ENCODE assay signal across 22 mouse cellular contexts in the genomic region with DNA sequence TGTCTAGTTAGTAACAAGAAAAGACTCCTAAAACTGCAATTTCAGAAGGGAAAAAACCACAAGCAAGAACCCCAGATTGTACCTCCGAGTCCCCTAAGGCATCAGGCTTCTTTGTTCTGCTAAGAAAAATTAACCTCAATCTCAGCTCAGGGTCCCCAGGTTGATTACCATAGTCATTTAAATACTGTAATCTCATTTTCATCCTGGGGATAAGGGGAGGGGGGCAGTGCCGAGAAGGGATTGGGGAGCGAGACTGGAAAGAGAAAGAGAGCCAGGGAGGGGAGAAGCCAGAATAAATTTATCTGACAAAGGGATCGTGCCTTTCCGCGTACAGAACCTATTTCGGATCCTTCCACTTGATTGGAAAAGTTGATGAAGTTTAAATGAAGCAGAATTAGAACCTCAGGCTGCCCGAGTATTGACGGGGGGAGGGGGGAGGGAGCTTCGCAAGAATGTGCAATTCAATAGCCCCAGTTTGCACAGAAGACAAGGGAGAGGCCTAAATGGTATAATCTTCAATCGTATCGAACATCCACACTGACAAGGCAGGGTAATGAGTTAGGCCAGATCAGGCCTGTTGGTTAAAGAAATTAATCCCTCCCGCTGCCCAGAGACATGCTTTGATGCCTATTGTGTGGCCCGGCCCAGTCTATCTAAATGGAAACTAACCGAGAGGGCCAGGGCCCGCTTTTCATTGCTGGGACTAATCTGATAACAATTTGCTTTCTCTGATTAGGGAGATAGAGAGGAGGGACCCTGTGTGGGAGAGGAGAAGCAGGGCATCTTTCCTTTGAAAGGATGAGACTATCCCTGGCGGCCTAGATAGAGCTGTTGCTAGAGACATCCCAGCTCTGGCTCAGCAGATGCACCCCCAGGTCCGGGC. TPM values are rescaled to one million over a fixed set of nuclear protein-coding genes. Genes with fewer than 3 reads are reported as not detected.
DNase-seq lines count a peak whose midpoint lies in the region; ATAC-seq and TF ChIP-seq lines count a peak whose summit lies in the region.
"Had no signal": no experiment of that assay in that cellular context is flagged by ENCODE, and none has a peak within 500 bp of the region (broad histone marks: within the 10 kb centered on the region; RNA-seq: fewer than 3 reads in every experiment).

No protein-coding gene starts in this region.

- no peaks in the 10 kb centered on the region for H3K36me3 ChIP-seq in hindbrain, embryonic 10.5 days
- H3K36me3 ChIP-seq in hindbrain, postnatal 0 days (ENCODE audit: insufficient read depth, low read length): no peaks in the 10 kb centered on the region
- no peaks in the 10 kb centered on the region for H3K36me3 ChIP-seq in hindbrain, embryonic 15.5 days
- H3K36me3 ChIP-seq in midbrain, embryonic 15.5 days (replicated peaks): no peaks in the 10 kb centered on the region
- H3K36me3 ChIP-seq: embryonic facial prominence, embryonic 13.5 days; limb, embryonic 13.5 days; liver, embryonic 13.5 days had no signal

- peak overlapping the region; percentile 35 for H3K27ac ChIP-seq in hindbrain, embryonic 10.5 days
- H3K27ac ChIP-seq in hindbrain, postnatal 0 days: no peak overlapping the region
- H3K27ac ChIP-seq in hindbrain, embryonic 15.5 days (replicated peaks): no peak overlapping the region
- peak overlapping the region; percentile 66 for H3K27ac ChIP-seq in midbrain, embryonic 15.5 days
- H3K27ac ChIP-seq: embryonic facial prominence, embryonic 13.5 days; limb, embryonic 13.5 days; liver, embryonic 13.5 days had no signal

- ATAC-seq in hindbrain, postnatal 0 days: no peak
- ATAC-seq in hindbrain, embryonic 15.5 days (ENCODE audit: low FRiP score, low read depth): 0 out of 2 replicates have a peak, but pooled peaks have one; percentile 23
- ATAC-seq in midbrain, embryonic 15.5 days (replicated peaks): peak; percentile 33; the same call in 1 of the 2 replicates
- ATAC-seq: intestine, postnatal 0 days had no signal

- peaks cover 39% of the 10 kb centered on the region for H3K4me1 ChIP-seq in hindbrain, embryonic 10.5 days (replicated peaks)
- H3K4me1 ChIP-seq in hindbrain, postnatal 0 days (ENCODE audit: insufficient read depth, low read length): no peaks in the 10 kb centered on the region
- peaks cover 7% of the 10 kb centered on the region for H3K4me1 ChIP-seq in hindbrain, embryonic 15.5 days (replicated peaks)
- peaks cover 29% of the 10 kb centered on the region for H3K4me1 ChIP-seq in midbrain, embryonic 15.5 days
- H3K4me1 ChIP-seq: limb, embryonic 13.5 days; liver, embryonic 13.5 days had no signal

- TF ChIP-seq CTCF in hindbrain, postnatal 0 days (IDR thresholded peaks at IDR 0.05; ENCODE audit: low read depth): no peak

- no peak overlapping the region for H3K9ac ChIP-seq in hindbrain, postnatal 0 days (replicated peaks; ENCODE audit: low read length)
- H3K9ac ChIP-seq in hindbrain, embryonic 15.5 days: no peak overlapping the region
- H3K9ac ChIP-seq in midbrain, embryonic 15.5 days: no peak overlapping the region
- H3K9ac ChIP-seq: embryonic facial prominence, embryonic 13.5 days; limb, embryonic 13.5 days; liver, embryonic 13.5 days; lung, embryonic 14.5 days had no signal

- H3K4me2 ChIP-seq in hindbrain, postnatal 0 days (ENCODE audit: low read depth, low read length): no peak overlapping the region
- H3K4me2 ChIP-seq in hindbrain, embryonic 15.5 days: no peak overlapping the region
- H3K4me2 ChIP-seq in midbrain, embryonic 15.5 days: no peak overlapping the region
- H3K4me2 ChIP-seq: embryonic facial prominence, embryonic 13.5 days; limb, embryonic 13.5 days; liver, embryonic 13.5 days; lung, embryonic 14.5 days had no signal

- WGBS in hindbrain, embryonic 10.5 days: 4% methylated on average over 18 of the region's 18 CpGs
- 24% methylated on average over 18 of the region's 18 CpGs for WGBS in hindbrain, postnatal 0 days
- 16% methylated on average over 18 of the region's 18 CpGs for WGBS in hindbrain, embryonic 15.5 days
- 6% methylated on average over 18 of the region's 18 CpGs for WGBS in midbrain, embryonic 15.5 days

- peak; percentile 36 for DNase-seq in hindbrain, embryonic 10.5 days (ENCODE audit: low spot score)
- DNase-seq in hindbrain, postnatal 0 days (ENCODE audit: low spot score): no peak
- no peak for DNase-seq in layer of hippocampus, adult 9-11 months
- DNase-seq in cerebellum, postnatal 10 days: no peak
- no peak for DNase-seq in adrenal gland, postnatal 4 days (ENCODE audit: low spot score in 2 of 2)
- DNase-seq: adrenal gland, postnatal 25 days; B cell, adult 2 months; cerebellum, adult 2 months; gastrocnemius, postnatal 14 days; heart, adult 18-20 months; heart, postnatal 36 days; layer of hippocampus, postnatal 36 days; liver, embryonic 13.5 days; lung, postnatal 36 days; spleen, adult 18-20 months had no signal

- H3K4me3 ChIP-seq in hindbrain, embryonic 10.5 days: peak overlapping the region; percentile 21
- no peak overlapping the region for H3K4me3 ChIP-seq in hindbrain, postnatal 0 days (ENCODE audit: low read length)
- H3K4me3 ChIP-seq in hindbrain, embryonic 15.5 days: no peak overlapping the region
- H3K4me3 ChIP-seq in midbrain, embryonic 15.5 days: no peak overlapping the region
- H3K4me3 ChIP-seq: embryonic facial prominence, embryonic 13.5 days; limb, embryonic 13.5 days; liver, embryonic 13.5 days had no signal

- peaks cover 96% of the 10 kb centered on the region for H3K27me3 ChIP-seq in hindbrain, embryonic 10.5 days (ENCODE audit: insufficient read depth, poor library complexity, severe bottlenecking)
- H3K27me3 ChIP-seq in hindbrain, postnatal 0 days (ENCODE audit: insufficient read depth, low read length): no peaks in the 10 kb centered on the region; the same call in 1 of the 2 replicates
- H3K27me3 ChIP-seq in hindbrain, embryonic 15.5 days: peaks cover 22% of the 10 kb centered on the region
- H3K27me3 ChIP-seq in midbrain, embryonic 15.5 days (replicated peaks): peaks cover 26% of the 10 kb centered on the region; the same call in 1 of the 2 replicates

- H3K9me3 ChIP-seq in hindbrain, embryonic 10.5 days: no peaks in the 10 kb centered on the region
- no peaks in the 10 kb centered on the region for H3K9me3 ChIP-seq in hindbrain, postnatal 0 days (ENCODE audit: low read length)
- no peaks in the 10 kb centered on the region for H3K9me3 ChIP-seq in hindbrain, embryonic 15.5 days
- no peaks in the 10 kb centered on the region for H3K9me3 ChIP-seq in midbrain, embryonic 15.5 days
- H3K9me3 ChIP-seq: embryonic facial prominence, embryonic 13.5 days; limb, embryonic 13.5 days; liver, embryonic 13.5 days had no signal

RNA-seq across cellular contexts. Expression of gene Cfap77, which starts 14.0 kb away (rescaled TPM):
- 0.51 and 0.61 TPM in 2 replicates for polyA plus RNA-seq in hindbrain, embryonic 10.5 days (2016; fragmentation: Nextera tagmentation; extraction: Ambion mirVana)
- 0.58 and 0.83 TPM in 2 replicates for total RNA-seq in hindbrain, postnatal 0 days (2014; rRNA removed)
- 0.96 and 1.1 TPM in 2 replicates for polyA plus RNA-seq in hindbrain, postnatal 0 days (2015; fragmentation: Nextera tagmentation; extraction: Ambion mirVana)
- 0.78 and 1.5 TPM in 2 replicates for polyA plus RNA-seq in hindbrain, embryonic 15.5 days (2015; fragmentation: Nextera tagmentation; extraction: Ambion mirVana)
- 0.82 and 1.3 TPM in 2 replicates for polyA plus RNA-seq in midbrain, embryonic 15.5 days (2015; fragmentation: Nextera tagmentation; extraction: Ambion mirVana)
- total RNA-seq in adrenal gland, postnatal 4 days (2021): 1 to 10 TPM; 1.2 to 1.9 TPM
- total RNA-seq: common myeloid progenitor, adult 5-6 weeks; gastrocnemius, postnatal 14 days; heart, postnatal 36 days had no signal

RNA-seq across cellular contexts. Expression of gene Ttf1, which starts 19.2 kb away (rescaled TPM):
- 10.2 and 12.2 TPM in 2 replicates for polyA plus RNA-seq in hindbrain, embryonic 10.5 days (2016; fragmentation: Nextera tagmentation; extraction: Ambion mirVana)
- total RNA-seq in hindbrain, postnatal 0 days (2014; rRNA removed): 3.9 and 4.6 TPM in 2 replicates
- polyA plus RNA-seq in hindbrain, postnatal 0 days (2015; fragmentation: Nextera tagmentation; extraction: Ambion mirVana): 3.3 and 5.2 TPM in 2 replicates
- polyA plus RNA-seq in hindbrain, embryonic 15.5 days (2015; fragmentation: Nextera tagmentation; extraction: Ambion mirVana): 6.8 and 7.1 TPM in 2 replicates
- 8.0 and 8.9 TPM in 2 replicates for polyA plus RNA-seq in midbrain, embryonic 15.5 days (2015; fragmentation: Nextera tagmentation; extraction: Ambion mirVana)
- total RNA-seq in adrenal gland, postnatal 4 days (2021): 10 to 100 TPM; 16.4 to 16.8 TPM

Comparison
In these comparisons a context has a peak if more than half of its experiments do, and no peak if none do; other contexts are left out.
1. H3K27ac ChIP-seq: peak in hindbrain, embryonic 10.5 days (single experiment) and midbrain, embryonic 15.5 days (single experiment); none in hindbrain, postnatal 0 days (single experiment) and hindbrain, embryonic 15.5 days (single experiment).